In the genomic region with DNA sequence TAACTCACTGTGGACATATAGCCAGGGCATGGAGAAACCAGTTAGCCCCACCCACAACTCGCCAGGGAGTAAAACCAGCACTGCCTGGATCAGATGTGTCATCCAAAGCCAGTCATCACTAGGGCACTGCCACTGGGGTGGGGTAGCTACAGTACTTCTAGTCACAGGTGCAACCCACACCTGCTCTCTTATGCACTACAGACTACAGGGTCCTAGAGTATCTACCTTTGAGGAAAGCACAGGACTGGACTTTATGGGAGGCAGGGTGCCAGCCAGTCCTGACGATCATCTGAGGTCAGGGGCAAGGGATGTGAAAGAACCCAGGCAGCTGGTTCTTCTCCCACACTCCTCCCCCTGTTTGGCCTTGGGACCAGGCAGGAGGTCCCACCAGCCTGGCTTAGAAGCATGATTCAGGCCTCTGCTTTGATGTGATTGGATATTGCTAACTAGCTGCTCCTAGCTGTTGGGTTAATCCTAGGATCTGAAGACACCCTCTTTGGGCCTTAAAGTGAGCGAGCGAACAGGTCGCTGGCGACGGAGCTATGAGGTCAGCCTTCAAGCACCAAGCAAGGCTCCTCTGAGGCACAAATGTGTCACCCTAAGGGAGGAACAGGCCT, we compare ENCODE assay signal across 7 mouse cellular contexts. TPM values are rescaled to one million over a fixed set of nuclear protein-coding genes. Genes with fewer than 3 reads are reported as not detected.
DNase-seq lines count a peak whose midpoint lies in the region; ATAC-seq and TF ChIP-seq lines count a peak whose summit lies in the region.

No protein-coding gene starts in this region.

- ATAC-seq in limb, embryonic 15.5 days (ENCODE audit: insufficient number of reproducible peaks, low FRiP score, low TSS enrichment, low read depth), result no peak
- no peak for ATAC-seq in midbrain, embryonic 14.5 days (ENCODE audit: low FRiP score, low TSS enrichment)
- ATAC-seq in inflammation-experienced regulatory T-cells, adult 6 months, result no peak

- TF ChIP-seq POLR2A in embryonic fibroblast, embryonic 13.5 days (IDR thresholded peaks at IDR 0.05; ENCODE audit: low read depth, low read length), result no peak; the same call in 1 of the 2 replicates

- H3K9ac ChIP-seq in limb, embryonic 15.5 days, result peak overlapping the region; percentile 52
- H3K9ac ChIP-seq in midbrain, embryonic 14.5 days (replicated peaks; ENCODE audit: low read length), result peak overlapping the region; percentile 36; the same call in 1 of the 2 replicates

- 16% methylated on average over 7 of the region's 7 CpGs for WGBS in limb, embryonic 15.5 days
- WGBS in midbrain, embryonic 14.5 days, result 17% methylated on average over 7 of the region's 7 CpGs

- intact Hi-C loops in heart, postnatal 36 days (cut with DNase I), result loop anchor here (2.0 kb wide), 1 partner anchor 35 kb away; no protein-coding TSS in a partner anchor

- peak overlapping the region; percentile 86 for H3K27ac ChIP-seq in embryonic fibroblast, embryonic 13.5 days (ENCODE audit: insufficient read depth, low read length)
- peak overlapping the region; percentile 86 for H3K27ac ChIP-seq in limb, embryonic 15.5 days
- no peak overlapping the region for H3K27ac ChIP-seq in midbrain, embryonic 14.5 days (replicated peaks; ENCODE audit: low read depth, low read length)

- peaks cover 20% of the 10 kb centered on the region for H3K4me1 ChIP-seq in embryonic fibroblast, embryonic 13.5 days (ENCODE audit: control insufficient read depth, insufficient read depth, low read length)
- peaks cover 28% of the 10 kb centered on the region for H3K4me1 ChIP-seq in limb, embryonic 15.5 days
- peaks cover 15% of the 10 kb centered on the region for H3K4me1 ChIP-seq in midbrain, embryonic 14.5 days (ENCODE audit: control insufficient read depth, insufficient read depth, low read length)

- H3K4me3 ChIP-seq in embryonic fibroblast, embryonic 13.5 days (ENCODE audit: insufficient read depth, low read length), result peak overlapping the region; percentile 73
- H3K4me3 ChIP-seq in limb, embryonic 15.5 days, result peak overlapping the region; percentile 61
- peak overlapping the region; percentile 17 for H3K4me3 ChIP-seq in midbrain, embryonic 14.5 days (replicated peaks; ENCODE audit: low read depth, low read length)

- peak; percentile 16 for DNase-seq in CD4-positive helper T cell, adult 2 months (ENCODE audit: low read depth, low spot score)
- DNase-seq in Muller cell, postnatal 12 days (ENCODE audit: inconsistent ontology term), result peak; percentile 81
- peak; percentile 32 to 37 for DNase-seq in heart, postnatal 36 days
- DNase-seq in midbrain, embryonic 14.5 days, result peak; percentile 15

- H3K27me3 ChIP-seq in limb, embryonic 15.5 days, result no peaks in the 10 kb centered on the region
- no peaks in the 10 kb centered on the region for H3K27me3 ChIP-seq in midbrain, embryonic 14.5 days (ENCODE audit: control insufficient read depth, insufficient read depth, low read length)

- no peaks in the 10 kb centered on the region for H3K9me3 ChIP-seq in limb, embryonic 15.5 days
- no peaks in the 10 kb centered on the region for H3K9me3 ChIP-seq in midbrain, embryonic 14.5 days (ENCODE audit: control insufficient read depth, low read length)

- H3K36me3 ChIP-seq in limb, embryonic 15.5 days, result peaks cover 31% of the 10 kb centered on the region
- peaks cover 16% of the 10 kb centered on the region for H3K36me3 ChIP-seq in midbrain, embryonic 14.5 days (ENCODE audit: control insufficient read depth, insufficient read depth, low read length)

- no peak for TF ChIP-seq CTCF in embryonic fibroblast, embryonic 13.5 days (IDR thresholded peaks at IDR 0.05; ENCODE audit: borderline replicate concordance, insufficient read depth, low read length)

- peak overlapping the region; percentile 63 for H3K4me2 ChIP-seq in limb, embryonic 15.5 days
- peak overlapping the region; percentile 47 for H3K4me2 ChIP-seq in midbrain, embryonic 14.5 days (ENCODE audit: low read length)

RNA-seq across cellular contexts. Expression of gene Rnh1, which starts 4.6 kb away (rescaled TPM):
- 108 and 119 TPM in 2 replicates for polyA plus RNA-seq in embryonic fibroblast, embryonic 13.5 days (2011; ENCODE audit: insufficient read length, low read depth, missing spikeins)
- total RNA-seq in heart, postnatal 36 days (2021), result 10 to 100 TPM; 66.8 to 67.8 TPM
- polyA plus RNA-seq in limb, embryonic 15.5 days (2015; fragmentation: Nextera tagmentation; extraction: Ambion mirVana), result 279 and 294 TPM in 2 replicates
- polyA plus RNA-seq in midbrain, embryonic 14.5 days (2014; fragmentation: Nextera tagmentation; extraction: Ambion mirVana), result 39.3 and 39.7 TPM in 2 replicates
- polyA plus RNA-seq in inflammation-experienced regulatory T-cells, adult 6 months (2017; shearing (Covaris generic)), result 100 to 1,000 TPM; 135 to 147 (median 143) TPM

RNA-seq across cellular contexts. Expression of gene Hras, which starts 25.8 kb away (rescaled TPM):
- 54.0 and 62.7 TPM in 2 replicates for polyA plus RNA-seq in embryonic fibroblast, embryonic 13.5 days (2011; ENCODE audit: insufficient read length, low read depth, missing spikeins)
- total RNA-seq in heart, postnatal 36 days (2021), result 100 to 1,000 TPM in 1 of 2 experiments, 10 to 100 TPM in 1; 97.9 to 104 TPM
- 164 and 165 TPM in 2 replicates for polyA plus RNA-seq in limb, embryonic 15.5 days (2015; fragmentation: Nextera tagmentation; extraction: Ambion mirVana)
- 125 and 176 TPM in 2 replicates for polyA plus RNA-seq in midbrain, embryonic 14.5 days (2014; fragmentation: Nextera tagmentation; extraction: Ambion mirVana)
- polyA plus RNA-seq in inflammation-experienced regulatory T-cells, adult 6 months (2017; shearing (Covaris generic)), result 1 to 10 TPM; 1.5 to 6.2 (median 4.6) TPM

RNA-seq across cellular contexts. Expression of gene Lrrc56, which starts 25.9 kb away (rescaled TPM):
- 1.9 and 2.4 TPM in 2 replicates for polyA plus RNA-seq in embryonic fibroblast, embryonic 13.5 days (2011; ENCODE audit: insufficient read length, low read depth, missing spikeins)
- 1 to 10 TPM; 2.8 to 4.0 TPM for total RNA-seq in heart, postnatal 36 days (2021)
- 8.0 and 9.0 TPM in 2 replicates for polyA plus RNA-seq in limb, embryonic 15.5 days (2015; fragmentation: Nextera tagmentation; extraction: Ambion mirVana)
- 9.0 and 9.8 TPM in 2 replicates for polyA plus RNA-seq in midbrain, embryonic 14.5 days (2014; fragmentation: Nextera tagmentation; extraction: Ambion mirVana)
- polyA plus RNA-seq in inflammation-experienced regulatory T-cells, adult 6 months (2017; shearing (Covaris generic)), result 1 to 10 TPM; 1.3 to 2.2 (median 1.7) TPM

RNA-seq across cellular contexts. Expression of gene Ptdss2, which starts 45.8 kb away (rescaled TPM):
- 27.0 and 28.3 TPM in 2 replicates for polyA plus RNA-seq in embryonic fibroblast, embryonic 13.5 days (2011; ENCODE audit: insufficient read length, low read depth, missing spikeins)
- total RNA-seq in heart, postnatal 36 days (2021), result 10 to 100 TPM; 25.8 to 36.2 TPM
- 69.4 and 70.0 TPM in 2 replicates for polyA plus RNA-seq in limb, embryonic 15.5 days (2015; fragmentation: Nextera tagmentation; extraction: Ambion mirVana)
- polyA plus RNA-seq in midbrain, embryonic 14.5 days (2014; fragmentation: Nextera tagmentation; extraction: Ambion mirVana), result 69.4 and 77.6 TPM in 2 replicates
- 1 to 10 TPM; 6.2 to 9.3 (median 7.0) TPM for polyA plus RNA-seq in inflammation-experienced regulatory T-cells, adult 6 months (2017; shearing (Covaris generic))

RNA-seq across cellular contexts. Expression of gene Lmntd2, which starts 45.9 kb away (rescaled TPM):
- polyA plus RNA-seq in embryonic fibroblast, embryonic 13.5 days (2011; ENCODE audit: insufficient read length, low read depth, missing spikeins), result 0.38 and 0.58 TPM in 2 replicates
- total RNA-seq in heart, postnatal 36 days (2021), result not detected
- 1.7 and 2.2 TPM in 2 replicates for polyA plus RNA-seq in limb, embryonic 15.5 days (2015; fragmentation: Nextera tagmentation; extraction: Ambion mirVana)
- 0.88 and 1.1 TPM in 2 replicates for polyA plus RNA-seq in midbrain, embryonic 14.5 days (2014; fragmentation: Nextera tagmentation; extraction: Ambion mirVana)
- 10 to 100 TPM in 1 of 3 experiments, 1 to 10 TPM in 2; 4.6 to 11.3 (median 8.5) TPM for polyA plus RNA-seq in inflammation-experienced regulatory T-cells, adult 6 months (2017; shearing (Covaris generic))

Comparison
In these comparisons a context has a peak if more than half of its experiments do, and no peak if none do; other contexts are left out.
1. DNase-seq: peak in every context shown above with its lines; median percentile 81 in Muller cell, postnatal 12 days; 34 in heart, postnatal 36 days; 16 in CD4-positive helper T cell, adult 2 months; 15 in midbrain, embryonic 14.5 days.
2. H3K4me3 ChIP-seq: peak in every context shown above with its lines; median percentile 73 in embryonic fibroblast, embryonic 13.5 days; 61 in limb, embryonic 15.5 days; 17 in midbrain, embryonic 14.5 days.